In genomic region chr17:75464331-75464982, GRCm38 (mm10) we compare ENCODE assay signal across 9 mouse cellular contexts. TPM values are rescaled to one million over a fixed set of nuclear protein-coding genes. Genes with fewer than 3 reads are reported as not detected.
DNase-seq lines count a peak whose midpoint lies in the region; ATAC-seq and TF ChIP-seq lines count a peak whose summit lies in the region.
"Had no signal": no experiment of that assay in that cellular context is flagged by ENCODE, and none has a peak within 500 bp of the region (broad histone marks: within the 10 kb centered on the region; RNA-seq: fewer than 3 reads in every experiment).

No protein-coding gene starts in this region.

- WGBS in liver, embryonic 12.5 days (ENCODE audit: insufficient replicate concordance), result 5% methylated on average over 9 of the region's 9 CpGs

- H3K4me2 ChIP-seq in liver, embryonic 12.5 days, result peak overlapping the region; percentile 51

- H3K27me3 ChIP-seq in Patski, result no peaks in the 10 kb centered on the region
- H3K27me3 ChIP-seq in liver, embryonic 12.5 days (replicated peaks), result no peaks in the 10 kb centered on the region

- no peak for TF ChIP-seq CTCF in layer of hippocampus, adult 2 months (conservative IDR thresholded peaks at IDR 0.05)
- TF ChIP-seq CTCF in Patski (IDR thresholded peaks at IDR 0.05), result no peak
- TF ChIP-seq CTCF in embryonic fibroblast, embryonic 13.5 days (IDR thresholded peaks at IDR 0.05; ENCODE audit: borderline replicate concordance, insufficient read depth, low read length), result no peak

- H3K4me1 ChIP-seq in embryonic fibroblast, embryonic 13.5 days (ENCODE audit: control insufficient read depth, insufficient read depth, low read length), result peaks cover 15% of the 10 kb centered on the region
- H3K4me1 ChIP-seq in liver, embryonic 12.5 days, result peaks cover 16% of the 10 kb centered on the region; the same call in 1 of the 2 replicates

- no peaks in the 10 kb centered on the region for H3K9me3 ChIP-seq in liver, embryonic 12.5 days (replicated peaks)

- POLR2A ChIA-PET in Patski (lab: Charles Lee), result no interaction called here

- no peak for DNase-seq in layer of hippocampus, adult 2 months (ENCODE audit: low spot score in 2 of 2)
- no peak for DNase-seq in layer of hippocampus, adult 18-20 months (ENCODE audit: low spot score in 2 of 2)
- DNase-seq in Patski (ENCODE audit: low read depth, low spot score), result no peak
- DNase-seq in frontal cortex, postnatal 25 days (ENCODE audit: low spot score in 2 of 2), result no peak

- no peak overlapping the region for H3K9ac ChIP-seq in liver, embryonic 12.5 days

- no peaks in the 10 kb centered on the region for H3K36me3 ChIP-seq in liver, embryonic 12.5 days

- CTCF ChIA-PET in Patski (lab: Charles Lee), result interaction anchor here (1.2 kb wide), 1 partner anchor 13 kb away, joined by 3 read pairs; no protein-coding TSS in a partner anchor

- H3K27ac ChIP-seq in layer of hippocampus, adult 2 months, result peak overlapping the region; percentile 74
- H3K27ac ChIP-seq in embryonic fibroblast, embryonic 13.5 days (ENCODE audit: insufficient read depth, low read length), result peak overlapping the region; percentile 67
- H3K27ac ChIP-seq in liver, embryonic 12.5 days, result no peak overlapping the region

- no peak overlapping the region for H3K4me3 ChIP-seq in layer of hippocampus, adult 2 months
- H3K4me3 ChIP-seq in embryonic fibroblast, embryonic 13.5 days (ENCODE audit: insufficient read depth, low read length), result no peak overlapping the region
- no peak overlapping the region for H3K4me3 ChIP-seq in liver, embryonic 12.5 days

- no peak for TF ChIP-seq POLR2A in embryonic fibroblast, embryonic 13.5 days (IDR thresholded peaks at IDR 0.05; ENCODE audit: low read depth, low read length)

- in situ Hi-C loops in Patski (cut with MboI; ENCODE audit: low pct_unique_long_range_greater_than_20kb), result no loop called here

- ATAC-seq in Patski, result peak; percentile 36
- ATAC-seq in liver, embryonic 12.5 days, result peak; percentile 24; the same call in 1 of the 2 replicates
- no peak for ATAC-seq in megakaryocyte-erythroid progenitor cell, adult 5-6 weeks (replicated peaks; ENCODE audit: low FRiP score, low TSS enrichment, poor library complexity, severe bottlenecking)
- ATAC-seq in activated CD4-positive, CD25-positive, alpha-beta regulatory T cell, adult 4 months, result no peak

RNA-seq across cellular contexts. Expression of gene Rasgrp3, which starts 28.8 kb away (rescaled TPM):
- 10 to 100 TPM in 1 of 2 experiments, 1 to 10 TPM in 1; 8.3 to 10.5 TPM for total RNA-seq in layer of hippocampus, adult 2 months (2021)
- 10 to 100 TPM in 1 of 2 experiments, 1 to 10 TPM in 1; 8.9 to 13.6 TPM for total RNA-seq in layer of hippocampus, adult 18-20 months (2021)
- polyA plus RNA-seq in Patski (2021), result 24.2 TPM
- polyA plus RNA-seq in embryonic fibroblast, embryonic 13.5 days (2011; ENCODE audit: insufficient read length, low read depth, missing spikeins), result 3.6 and 7.5 TPM in 2 replicates
- 6.3 and 6.6 TPM in 2 replicates for polyA plus RNA-seq in liver, embryonic 12.5 days (2016; fragmentation: Nextera tagmentation; extraction: Ambion mirVana)
- not detected in 2 replicates for total RNA-seq in megakaryocyte-erythroid progenitor cell, adult 5-6 weeks (2014; fragmentation: Nextera tagmentation)
- total RNA-seq in megakaryocyte-erythroid progenitor cell, adult 5-6 weeks (2017), result not detected in 2 replicates
- polyA plus RNA-seq in activated CD4-positive, CD25-positive, alpha-beta regulatory T cell, adult 4 months (2017; shearing (Covaris generic)), result 1 to 10 TPM in 1 of 2 experiments, under 1 TPM in 1; 0.25 to 3.0 TPM
- total RNA-seq: common myeloid progenitor, adult 5-6 weeks had no signal

Comparison
In these comparisons a context has a peak if more than half of its experiments do, and no peak if none do; other contexts are left out.
1. ATAC-seq: peak in Patski (single experiment) and liver, embryonic 12.5 days (single experiment); none in megakaryocyte-erythroid progenitor cell, adult 5-6 weeks (single experiment) and activated CD4-positive, CD25-positive, alpha-beta regulatory T cell, adult 4 months (single experiment).